Mouse (Mus musculus): ENCODE results near the gene Zfp593.

Zfp593 gene

GRCm38 (mm10) chr4:134256407-134257197 is 11.2 kb upstream of the Zfp593 start:
- peak; percentile 96 for DNase-seq

DNA sequence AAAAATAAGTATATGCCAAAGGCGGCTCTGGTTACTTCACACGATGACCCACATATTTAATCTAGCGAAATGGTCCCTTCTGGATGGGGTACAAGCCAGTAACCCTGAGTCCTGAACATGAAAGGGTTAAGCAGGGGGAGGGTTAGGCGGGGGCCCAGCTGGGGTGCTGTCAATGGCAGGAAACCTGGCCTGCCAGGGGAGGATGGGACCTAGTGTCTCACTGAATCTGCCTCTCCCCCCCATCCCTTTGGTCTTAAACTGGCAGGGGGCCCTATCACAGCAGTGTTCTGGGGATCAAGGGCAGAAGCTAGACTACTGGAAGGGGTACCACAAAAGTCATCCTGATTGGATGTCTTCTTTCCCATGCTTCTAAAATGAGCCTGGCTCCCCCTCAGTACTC is 10.5 kb upstream of the Zfp593 start:
- DNase-seq = peak; percentile 96

GRCm38 (mm10) chr4:134254835-134255234 is 9.4 kb upstream of the Zfp593 start:
- peak; percentile 74 for DNase-seq

GRCm38 (mm10) chr4:134253722-134254324 is 8.4 kb upstream of the Zfp593 start, which contains the start of gene Grrp1:
Gene Grrp1 (minus strand): TSS chr4:134254106.
- peak; percentile 96 for DNase-seq

DNA sequence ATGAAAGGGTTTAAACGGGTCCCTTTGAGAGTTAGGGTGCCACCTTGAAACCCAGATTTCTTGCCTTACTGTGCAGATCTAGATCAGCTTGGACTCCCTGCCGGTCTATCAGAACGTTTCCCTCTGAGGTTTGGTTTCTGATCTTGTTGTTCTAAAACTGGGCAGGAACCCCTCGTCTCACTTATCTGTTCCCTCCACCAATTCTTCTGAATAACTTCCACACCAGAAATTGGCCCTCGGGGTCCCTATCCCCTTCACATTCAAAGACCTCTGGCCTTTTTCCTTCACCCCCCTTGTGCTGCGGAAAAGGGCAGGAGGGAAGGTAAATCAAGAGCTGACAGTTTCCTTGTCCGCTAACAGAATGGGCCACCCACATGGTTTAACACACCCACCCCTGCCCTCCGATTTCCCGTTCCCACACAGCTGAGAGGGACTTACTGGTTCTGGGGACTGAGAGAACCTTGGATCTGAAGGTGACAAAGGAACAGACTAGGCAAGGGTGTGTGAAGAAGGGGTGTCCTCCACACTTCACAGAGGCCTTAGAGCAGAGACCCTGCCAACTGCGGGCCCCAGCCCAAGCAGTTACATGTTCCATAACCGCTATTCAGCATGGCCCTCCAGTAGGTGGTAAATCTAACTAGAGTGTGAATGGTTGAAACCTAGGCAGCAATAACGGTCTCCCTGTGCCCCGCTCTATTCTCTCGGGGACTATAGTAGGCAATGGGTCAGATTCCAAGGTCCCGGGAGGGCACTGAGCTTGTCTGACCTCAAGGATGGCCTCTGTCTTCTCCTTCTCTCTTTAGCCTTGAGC is 7.7 kb upstream of the Zfp593 start:
- peak; percentile 91 for DNase-seq

GRCm38 (mm10) chr4:134252131-134252910 is 6.9 kb upstream of the Zfp593 start:
- DNase-seq = peak; percentile 93

GRCm38 (mm10) chr4:134251241-134252130 is 6.1 kb upstream of the Zfp593 start:
- DNase-seq = peak; percentile 94

- no peak for DNase-seq
Observed at GRCm38 (mm10) chr4:134250930-134251240, 5.5 kb upstream of the Zfp593 start.

DNA sequence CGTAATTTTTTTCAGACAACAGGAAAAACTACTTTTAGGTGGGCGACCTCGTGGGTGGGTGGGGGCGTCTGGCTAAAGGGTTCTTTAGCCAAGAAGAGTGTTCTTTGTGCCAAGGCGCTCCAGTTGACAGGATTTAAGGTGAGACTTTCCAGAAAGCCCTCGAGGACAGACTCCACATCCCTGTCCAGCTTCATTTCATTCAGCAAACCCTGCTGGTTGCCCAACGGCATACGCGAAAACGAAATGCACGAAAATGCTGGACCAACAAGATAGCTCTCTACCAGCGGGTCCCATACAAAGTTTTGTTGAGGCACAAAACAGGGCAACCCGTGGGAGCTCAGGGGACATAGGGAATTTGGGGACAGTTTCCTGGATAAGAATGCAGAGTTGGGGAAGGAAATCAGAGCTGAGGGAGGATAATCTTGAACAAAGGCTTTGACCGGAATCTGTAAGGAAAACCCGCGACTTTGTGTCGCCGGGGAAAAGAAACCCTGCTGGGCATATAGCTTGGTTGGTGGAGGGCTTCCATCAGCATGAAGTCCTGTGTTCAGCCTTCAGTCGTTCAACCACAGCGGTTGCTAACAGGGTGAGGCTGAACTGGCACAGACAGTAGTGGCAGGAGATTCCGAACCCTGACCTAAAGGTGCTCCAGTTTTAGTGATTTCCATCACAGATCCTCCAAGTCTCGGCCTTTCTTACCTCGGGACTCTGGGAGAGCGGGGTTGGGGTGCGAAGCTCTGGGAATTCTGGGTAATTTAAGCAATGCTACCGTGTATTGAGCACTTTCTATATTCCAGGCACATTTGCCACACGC is 4.9 kb upstream of the Zfp593 start:
- no peak for DNase-seq

DNA sequence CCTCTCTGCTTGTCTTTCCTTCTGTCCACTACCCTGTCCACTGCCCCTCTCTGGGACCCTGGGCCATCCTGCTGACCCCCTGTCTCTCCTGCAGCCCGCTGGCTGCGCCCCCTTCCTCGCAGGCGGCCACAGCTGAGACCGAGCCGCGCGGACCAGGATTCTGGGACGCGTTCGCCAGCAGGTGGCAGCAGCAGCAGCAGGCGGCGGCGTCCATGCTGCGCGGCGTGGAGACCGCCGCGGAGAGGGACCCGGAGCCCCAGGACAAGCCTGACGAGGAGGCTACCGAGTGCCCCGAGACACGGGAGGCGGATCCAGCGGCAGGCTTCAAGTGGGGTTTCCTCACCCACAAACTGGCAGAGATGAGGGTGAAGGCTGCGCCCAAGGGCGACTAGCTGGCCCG is 4.3 kb upstream of the Zfp593 start:
- DNase-seq = peak; percentile 94

DNA sequence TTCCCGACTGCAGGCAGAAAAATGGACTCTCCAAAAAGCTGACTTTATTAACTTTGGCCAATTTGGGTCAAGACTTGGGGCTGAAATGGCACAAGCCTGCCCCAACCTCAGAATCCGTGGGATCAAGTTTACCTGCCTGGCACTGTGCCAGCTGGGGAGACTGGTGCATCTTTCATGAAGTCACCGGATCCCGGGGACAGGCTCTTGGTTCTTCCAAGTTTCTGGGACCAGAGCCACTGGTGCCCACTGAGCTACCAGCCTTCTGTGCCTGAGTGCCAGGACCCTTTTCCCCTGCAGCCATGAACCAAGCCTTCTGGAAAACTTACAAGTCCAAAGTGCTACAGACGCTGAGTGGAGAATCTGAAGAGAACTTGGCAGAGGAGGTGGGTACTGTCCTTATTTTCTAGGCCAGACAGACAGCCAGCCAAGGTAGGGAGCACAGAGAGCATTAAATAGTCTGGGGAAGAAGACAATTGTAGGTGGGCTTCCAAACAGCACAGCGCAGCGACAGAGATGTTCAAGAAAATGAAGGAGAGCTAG is 1.4 kb upstream of the Zfp593 start, which contains the start of gene Gm30191:
Gene Gm30191, plus strand, starts transcription at position 217 of the 540 bp plus-strand sequence.
- DNase-seq = peak; percentile 90

GRCm38 (mm10) chr4:134246256-134246655 is 864 bp upstream of the Zfp593 start:
- DNase-seq = peak; percentile 88

GRCm38 (mm10) chr4:134243516-134244250 is 1.7 kb downstream of the Zfp593 start, which contains the start of gene E130218I03Rik:
Gene E130218I03Rik (plus strand): TSS chr4:134243662.
- no peak for DNase-seq

DNA sequence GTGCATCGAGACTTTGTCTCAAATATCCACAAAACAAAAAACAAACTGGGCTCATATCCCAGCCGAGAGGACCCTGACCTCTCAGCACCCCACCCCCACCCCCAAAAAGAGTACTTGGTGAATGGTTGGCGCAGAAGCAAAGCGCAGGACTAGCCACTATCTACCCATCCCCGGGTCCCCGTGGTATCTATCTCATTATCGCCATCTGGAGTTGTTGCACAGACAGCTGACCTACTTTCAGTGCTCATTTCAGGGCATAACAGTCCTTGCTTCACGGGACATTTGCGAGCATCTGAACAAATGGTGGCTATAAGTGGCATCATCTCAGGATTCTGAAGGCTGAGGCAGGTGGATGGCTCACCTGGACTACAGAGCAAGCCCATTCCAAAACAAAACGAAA is 6.7 kb downstream of the Zfp593 start:
- DNase-seq = no peak

- DNase-seq = peak; percentile 97
Observed at GRCm38 (mm10) chr4:134238279-134238651, 7.1 kb downstream of the Zfp593 start, which contains the start of gene Cnksr1. Gene Cnksr1 (minus strand): TSS chr4:134238399.

DNA sequence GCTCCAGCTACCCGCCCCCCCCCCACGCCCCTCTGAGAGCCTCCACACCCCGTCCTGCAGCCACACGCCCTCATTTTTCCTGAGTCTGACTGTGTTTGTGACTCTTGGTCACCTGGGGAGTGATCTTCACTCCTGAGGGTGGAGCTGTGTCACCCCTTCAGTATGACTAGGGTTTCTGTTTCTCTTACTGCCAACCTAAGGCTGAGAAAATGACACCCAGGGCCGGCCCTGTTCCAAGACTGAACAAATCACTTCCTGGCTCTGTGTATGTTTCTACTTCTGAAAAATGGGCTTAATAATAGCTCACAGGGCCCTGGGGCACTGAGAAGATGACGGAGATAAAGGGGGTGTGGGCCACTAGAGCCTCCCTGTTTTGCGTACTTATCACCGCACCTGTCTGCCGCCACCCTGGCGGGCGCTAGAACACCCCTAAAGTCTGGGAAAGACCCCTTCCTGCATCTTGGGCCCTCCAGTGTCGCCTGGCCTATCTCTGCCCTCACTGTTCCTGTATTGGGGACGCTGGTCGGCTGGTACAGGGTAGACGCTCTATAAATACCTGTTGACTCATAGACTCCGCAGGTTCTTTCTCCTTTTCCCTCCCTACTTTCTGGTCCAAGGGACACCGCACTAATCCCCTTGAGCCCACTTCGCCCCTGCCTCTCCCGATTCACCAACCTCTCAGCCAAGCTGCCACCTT is 7.7 kb downstream of the Zfp593 start:
- DNase-seq = no peak

- peak; percentile 94 for DNase-seq
Observed at GRCm38 (mm10) chr4:134234876-134235275, 10.5 kb downstream of the Zfp593 start.

GRCm38 (mm10) chr4:134230431-134230830 is 15.0 kb downstream of the Zfp593 start:
- DNase-seq = no peak

DNA sequence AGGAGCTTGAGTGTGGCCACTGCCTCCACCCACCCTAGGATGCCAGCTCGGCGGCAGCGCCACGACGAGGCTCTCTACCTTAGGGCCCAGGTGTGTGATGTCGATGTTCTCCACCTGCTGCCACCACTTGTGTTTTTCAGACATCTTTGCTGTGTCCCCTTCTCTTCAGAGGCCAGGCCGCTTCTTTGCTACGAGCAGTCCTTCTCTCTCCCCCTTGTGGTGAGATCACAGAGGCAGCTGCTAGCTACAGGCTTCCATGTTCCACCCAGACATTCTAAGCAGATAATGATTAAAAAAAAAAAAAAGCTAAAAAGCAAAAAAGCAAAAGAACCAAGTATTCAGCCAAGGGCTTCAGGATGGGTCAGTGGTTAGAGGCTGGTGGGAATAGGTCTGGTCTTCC is 18.2 kb downstream of the Zfp593 start, which contains the start of gene Catsper4:
Gene Catsper4, minus strand, starts transcription at position 190 of the 400 bp plus-strand sequence.
- no peak for DNase-seq

Measured in heart, adult 11 months (tissue).